Mouse (Mus musculus): ENCODE data around the gene Aplp2.

GRCm38 (mm10) chr9:31142924-31143323 is 68.7 kb downstream of the Aplp2 start:
- TF ChIP-seq CTCF (IDR thresholded peaks at IDR 0.05; ENCODE audit: low read depth, low read length) (no peak), GATA1 (IDR thresholded peaks at IDR 0.05; ENCODE audit: borderline replicate concordance, low read length) (no peak), POLR2AphosphoS5 (IDR thresholded peaks at IDR 0.05; ENCODE audit: insufficient replicate concordance, low read depth, low read length) (no peak), TAL1 (conservative IDR thresholded peaks at IDR 0.05; ENCODE audit: low read depth, low read length) (no peak), GATA2 (IDR thresholded peaks at IDR 0.05; ENCODE audit: borderline replicate concordance, low read depth, low read length) (no peak)
